Mouse (Mus musculus): ENCODE results near the gene Zbtb38.

The Zbtb38 gene

DNA sequence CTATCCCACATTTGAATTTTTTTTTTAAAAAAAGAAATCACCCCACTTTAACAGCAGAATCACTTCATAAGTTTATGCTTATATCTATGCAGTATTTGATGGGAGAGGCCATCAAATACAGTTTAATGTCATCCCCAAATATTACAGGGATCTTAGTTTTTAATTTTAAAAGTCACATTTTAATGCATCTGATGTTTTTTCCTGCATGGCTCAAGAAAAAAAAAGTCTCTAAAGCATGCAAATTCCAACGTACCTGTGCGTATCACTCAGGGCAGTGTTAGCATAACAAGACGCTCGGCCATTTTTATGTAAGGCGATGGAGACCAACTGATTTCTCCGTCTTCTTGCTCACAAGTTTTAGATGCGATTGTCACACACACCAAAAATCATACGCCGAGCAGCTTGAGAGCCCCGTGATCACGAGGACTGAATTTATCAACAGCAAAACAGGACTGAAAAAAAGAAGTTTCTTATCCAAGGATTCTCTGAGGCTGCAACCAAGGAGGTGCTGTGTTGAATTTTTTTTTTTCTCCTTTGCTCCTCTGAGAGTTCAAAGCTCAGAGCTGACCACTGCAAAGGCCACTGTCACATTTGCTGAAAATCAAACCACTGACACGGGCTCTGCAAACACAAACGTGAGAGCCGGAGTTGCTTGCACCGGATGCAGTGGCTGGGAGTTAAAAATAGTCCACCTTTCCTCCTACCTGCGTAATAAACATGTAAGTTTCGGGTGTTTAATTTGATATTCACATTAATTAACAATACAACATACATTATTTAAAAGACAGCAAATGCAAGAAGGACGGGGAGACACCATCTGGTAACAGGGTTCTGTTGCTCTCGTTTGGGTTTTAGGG is 21.4 kb downstream of the Zbtb38 start:
- DNase-seq (ENCODE audit: low read depth, low spot score), result no peak

GRCm38 (mm10) chr9:96730311-96730625 is 22.4 kb downstream of the Zbtb38 start:
- no peak for DNase-seq (ENCODE audit: low read depth, low spot score)

DNA sequence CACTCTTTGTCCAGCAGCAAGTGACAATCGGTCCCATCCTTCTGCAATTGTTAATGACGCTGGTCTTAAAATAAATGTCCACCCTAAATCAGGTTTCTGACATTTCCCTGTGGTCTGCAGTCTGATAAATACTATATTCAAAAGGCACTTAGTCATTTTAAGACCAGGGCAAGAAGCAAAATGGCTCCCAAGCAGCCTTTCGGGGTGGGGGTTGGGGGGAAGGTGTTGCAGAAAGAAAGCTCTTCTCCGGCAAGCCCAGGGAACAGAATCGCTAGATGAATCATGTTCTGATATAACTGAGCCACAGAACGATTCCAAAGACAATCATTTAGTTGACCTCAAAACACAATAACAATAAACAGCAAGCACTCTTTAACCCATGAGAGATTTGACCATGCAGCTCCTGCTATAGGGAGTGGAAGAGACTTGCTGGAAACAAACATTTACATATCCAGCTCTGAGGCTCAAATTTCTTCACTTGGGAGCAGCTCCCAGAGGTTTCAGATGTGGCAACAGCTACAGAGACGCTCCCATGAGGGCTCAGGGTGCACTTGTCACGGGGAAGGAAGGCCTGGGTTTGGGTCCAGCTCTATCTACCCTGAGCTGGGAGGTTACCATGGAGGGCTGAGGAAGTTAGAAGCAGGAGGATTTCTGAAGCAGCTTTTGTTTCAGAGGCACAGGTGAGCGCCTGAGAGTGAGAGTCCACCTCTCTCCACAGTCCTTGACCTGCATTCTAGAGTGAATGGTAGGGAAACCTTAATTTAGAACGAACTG is 22.9 kb downstream of the Zbtb38 start:
- no peak for DNase-seq (ENCODE audit: low read depth, low spot score)

- no peak for DNase-seq (ENCODE audit: low read depth, low spot score)
These were observed 24.1 kb downstream of the Zbtb38 start for GRCm38 (mm10) chr9:96728338-96729162.

DNA sequence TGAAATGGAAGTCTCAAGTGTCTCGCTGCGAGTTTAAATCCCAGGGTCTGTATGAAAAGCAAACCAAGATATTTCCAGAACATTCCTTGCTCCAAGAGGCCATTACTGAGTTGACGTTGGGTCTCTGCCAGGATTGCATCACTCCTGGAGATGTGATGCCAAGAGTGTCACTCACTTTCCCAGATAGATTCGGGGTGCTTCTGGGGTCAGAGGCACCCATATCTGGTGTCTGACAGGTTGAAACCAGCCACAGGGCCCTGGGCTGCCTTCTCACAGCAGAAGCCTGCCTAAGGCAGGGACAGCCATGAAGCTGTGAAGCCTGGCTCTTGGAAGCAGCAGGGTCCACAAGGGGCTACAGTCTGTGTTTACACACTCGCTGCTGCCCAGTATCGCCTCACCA is 24.9 kb downstream of the Zbtb38 start:
- DNase-seq (ENCODE audit: low read depth, low spot score), result no peak

DNA sequence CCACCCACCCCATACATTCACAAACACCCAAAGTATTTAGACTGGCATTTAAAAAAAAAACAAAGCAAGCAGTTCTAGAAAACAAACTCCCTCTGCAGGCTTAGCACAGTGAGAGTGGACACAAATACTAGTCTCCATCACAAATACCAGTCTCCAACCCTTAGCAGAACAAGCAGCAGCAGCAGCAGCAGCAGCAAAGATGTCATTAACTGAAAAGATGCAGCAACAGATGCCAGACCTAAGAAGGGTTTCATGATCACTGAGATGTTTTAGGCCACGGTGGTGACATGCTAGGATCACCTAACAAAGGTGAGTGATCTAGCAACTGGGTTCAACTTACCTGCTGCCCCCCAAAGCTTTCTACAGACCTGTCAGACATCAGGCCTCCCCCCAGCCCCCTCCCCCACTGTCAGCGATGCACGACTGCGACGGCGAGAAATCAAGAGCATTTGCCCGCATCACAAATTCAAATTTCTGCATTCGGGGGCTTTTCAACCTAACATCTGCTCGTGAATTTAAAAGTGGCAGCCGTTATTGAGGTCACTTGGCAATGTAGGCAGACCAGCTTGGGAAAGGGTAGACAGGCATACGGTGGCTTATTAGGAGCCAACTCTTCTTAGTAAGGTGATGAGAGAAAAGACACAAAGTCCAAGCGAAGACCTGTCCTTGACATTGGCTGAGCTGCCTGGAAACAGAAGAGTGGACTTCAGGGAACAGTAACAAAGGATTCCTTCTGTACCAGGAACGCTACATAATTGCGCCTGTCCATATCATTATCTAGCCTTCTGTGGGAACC is 26.1 kb downstream of the Zbtb38 start:
- DNase-seq (ENCODE audit: low read depth, low spot score), result no peak

DNA sequence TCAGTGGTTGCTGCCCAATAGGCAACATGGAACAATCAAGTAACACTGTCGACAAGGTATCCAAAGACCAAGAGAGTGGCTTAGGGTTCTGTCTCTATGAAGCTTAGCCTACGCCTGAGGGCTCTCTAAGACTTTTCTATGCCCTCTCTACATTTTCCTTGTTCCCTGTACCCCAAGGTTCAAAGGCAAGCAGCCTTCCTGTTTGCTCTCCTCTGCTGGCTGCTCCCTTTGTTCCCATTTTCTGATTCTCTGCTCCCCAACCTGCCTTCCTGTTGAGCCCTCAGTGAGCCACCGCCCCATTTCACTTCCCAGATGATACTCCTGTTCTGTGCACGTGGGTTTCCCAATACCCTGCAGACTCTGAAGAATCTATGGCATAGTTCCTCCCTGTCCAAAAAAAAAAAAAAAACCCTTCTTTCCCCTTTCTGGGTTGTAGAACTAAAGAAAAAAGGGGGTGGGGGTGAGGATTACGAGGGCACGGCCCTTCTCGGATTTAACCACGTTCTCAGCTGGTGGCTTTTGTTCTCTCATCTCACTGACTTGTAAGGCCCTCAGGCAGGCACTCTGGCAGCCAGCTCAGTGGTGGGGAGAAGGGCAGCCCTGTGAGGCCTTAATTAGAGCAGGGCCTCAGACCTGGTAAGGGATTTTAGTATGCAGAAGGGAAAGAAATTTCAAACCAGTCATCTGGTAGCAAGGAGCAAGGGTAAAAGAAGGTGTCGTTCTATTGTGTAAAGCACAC is 26.9 kb downstream of the Zbtb38 start:
- DNase-seq (ENCODE audit: low read depth, low spot score), result no peak

DNA sequence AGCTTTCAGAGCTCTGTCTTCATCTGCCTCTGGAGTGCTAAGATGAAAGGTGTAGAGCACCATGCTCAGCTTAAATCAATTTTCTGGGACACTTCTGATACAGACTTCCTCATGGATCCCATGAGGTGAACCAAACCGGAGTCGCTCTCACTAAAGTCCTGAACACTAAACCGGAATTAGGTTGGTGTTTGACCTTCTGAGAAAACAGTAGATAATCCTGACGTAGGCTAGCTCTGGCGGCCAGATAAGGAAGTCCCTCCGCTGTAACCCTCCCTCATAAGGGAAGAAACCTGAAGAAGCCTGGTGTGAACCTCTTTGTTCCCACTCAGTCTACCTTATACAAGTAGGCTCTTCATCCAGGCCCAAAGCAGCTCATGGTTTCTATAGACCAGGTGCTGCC is 29.0 kb downstream of the Zbtb38 start:
- no peak for DNase-seq (ENCODE audit: low read depth, low spot score)

DNA sequence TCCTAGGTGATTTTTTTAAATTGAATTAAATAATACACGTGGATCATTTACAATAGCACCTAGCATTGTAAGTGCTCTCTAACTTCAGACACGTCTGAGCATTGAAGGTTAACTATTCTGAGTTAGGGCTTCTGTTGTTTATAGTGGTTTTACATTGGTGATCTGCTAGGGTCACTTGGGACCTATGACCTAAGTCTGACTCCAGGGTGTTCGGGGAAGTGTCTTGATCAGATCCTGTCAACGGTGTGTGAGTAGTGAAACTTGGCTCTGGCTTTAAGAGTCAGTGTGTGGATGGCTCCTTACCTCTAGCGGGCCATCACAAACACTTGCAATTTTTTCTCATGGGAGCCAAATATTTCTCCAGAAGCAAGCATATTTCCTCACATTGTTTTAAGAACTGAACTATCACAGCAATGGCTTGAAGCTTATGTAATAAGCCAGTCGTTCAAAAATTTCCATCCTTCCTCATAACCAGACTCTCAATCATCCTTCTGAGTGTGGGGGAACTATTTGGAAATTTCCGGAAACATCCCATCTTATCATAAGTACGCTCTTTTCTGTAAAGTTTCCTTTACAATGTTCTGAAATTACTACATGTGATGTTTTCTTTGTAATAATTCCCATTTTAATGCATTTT is 31.4 kb downstream of the Zbtb38 start:
- DNase-seq (ENCODE audit: low read depth, low spot score), result no peak

DNA sequence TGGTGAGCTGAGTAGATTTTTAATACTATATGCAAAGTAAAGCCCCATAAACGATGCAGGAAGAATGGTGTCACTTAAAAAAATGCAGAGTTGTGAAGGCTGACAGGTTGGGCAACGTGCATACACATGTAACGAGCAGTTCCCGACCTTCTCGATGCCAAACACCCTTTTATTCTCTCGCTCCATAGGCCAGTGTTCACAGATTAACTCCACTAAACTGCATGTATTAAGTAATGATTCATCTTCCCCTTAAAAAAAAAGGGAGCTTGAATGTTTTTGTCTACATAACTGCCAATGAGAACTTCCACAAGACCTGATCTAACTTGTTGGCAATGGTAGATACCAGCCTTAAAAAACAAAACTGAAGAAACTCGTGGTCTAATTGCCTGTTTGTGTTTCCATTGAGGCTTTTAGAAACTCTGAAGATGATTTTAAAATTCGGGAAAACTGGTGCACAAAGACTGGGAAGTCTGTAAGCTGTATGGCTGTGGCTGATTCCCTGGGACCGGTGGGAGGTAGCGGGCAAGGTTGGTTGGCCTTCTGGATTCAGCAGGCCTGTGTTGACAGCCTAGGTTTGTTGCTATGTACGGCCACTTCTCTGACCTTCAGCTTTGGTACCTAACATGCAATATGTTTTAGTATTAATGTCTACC is 32.0 kb downstream of the Zbtb38 start:
- no peak for DNase-seq (ENCODE audit: low read depth, low spot score)

DNA sequence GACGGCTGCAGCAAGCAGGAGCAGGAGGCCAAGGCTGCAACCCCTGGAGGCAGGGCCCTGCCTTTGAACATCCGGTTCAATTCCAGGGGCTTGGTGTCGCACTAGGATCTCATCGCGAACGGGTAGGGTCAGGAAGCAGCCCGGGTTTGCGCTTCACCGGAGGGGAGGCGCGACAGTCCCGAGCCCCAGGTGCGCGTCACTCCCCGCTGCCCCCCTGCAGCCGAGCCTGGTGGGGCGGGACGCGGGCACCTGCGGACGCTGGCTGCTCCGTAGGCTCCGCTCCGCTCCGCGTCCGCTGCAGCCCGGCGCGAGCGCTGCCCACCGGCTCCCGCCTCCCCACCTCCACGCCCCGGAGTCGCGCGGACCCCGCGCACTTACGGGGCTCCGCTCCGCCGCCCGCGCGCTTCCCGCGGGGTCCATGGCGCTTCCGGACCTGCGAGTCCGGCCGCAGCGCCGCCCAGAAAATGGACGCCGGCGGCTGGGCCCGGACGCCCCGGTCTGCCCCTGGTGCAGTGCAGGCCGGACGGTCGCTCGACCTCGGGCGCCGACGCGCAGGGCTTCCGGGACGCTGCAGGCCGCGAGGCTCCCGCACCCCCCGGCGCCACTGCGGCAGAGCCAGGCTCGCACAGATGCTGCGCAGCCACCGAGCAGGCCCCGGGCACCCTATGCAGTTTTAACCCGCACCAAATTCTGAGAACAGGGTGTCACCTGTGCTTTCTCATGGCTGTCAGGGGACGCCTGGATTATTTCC is 33.0 kb downstream of the Zbtb38 start:
- no peak for DNase-seq (ENCODE audit: low read depth, low spot score)

DNA sequence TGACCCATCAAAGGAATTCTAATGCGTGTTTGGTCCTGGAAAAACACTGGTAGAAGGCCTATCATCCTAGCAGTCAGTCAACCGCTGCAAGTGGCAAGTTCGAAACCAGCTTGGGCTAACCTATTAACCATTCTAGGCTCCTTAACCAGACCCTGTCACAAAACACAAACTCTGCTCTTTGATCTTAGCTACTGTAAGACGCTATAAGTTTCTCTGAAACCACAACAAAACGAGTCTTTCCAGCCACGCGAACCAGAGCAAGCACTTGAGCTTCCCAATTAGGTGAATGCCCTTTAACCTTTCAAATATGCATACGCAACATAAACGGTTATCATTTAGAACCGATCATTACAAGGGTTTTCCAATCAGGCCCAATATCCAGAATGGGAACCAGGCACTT is 33.7 kb downstream of the Zbtb38 start:
- no peak for DNase-seq (ENCODE audit: low read depth, low spot score)

DNA sequence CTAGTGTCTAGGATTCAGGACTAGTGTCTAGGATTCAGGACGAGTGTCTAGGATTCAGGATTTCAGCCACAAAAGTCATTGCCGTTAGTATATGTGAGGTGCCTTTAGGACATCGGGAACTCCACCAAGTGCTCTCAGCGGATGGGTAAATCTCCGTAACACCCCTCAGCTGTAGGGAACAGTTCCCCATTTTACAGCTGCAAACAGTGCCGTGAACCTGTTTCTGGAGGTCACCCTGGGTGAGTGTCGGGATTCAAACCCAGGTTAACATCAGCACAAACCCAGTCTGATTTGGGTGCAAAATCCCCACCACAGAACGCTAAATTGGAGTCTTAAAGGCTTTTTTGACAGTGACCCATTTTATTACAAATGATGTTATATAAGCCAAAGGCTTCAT is 34.2 kb downstream of the Zbtb38 start:
- no peak for DNase-seq (ENCODE audit: low read depth, low spot score)

DNA sequence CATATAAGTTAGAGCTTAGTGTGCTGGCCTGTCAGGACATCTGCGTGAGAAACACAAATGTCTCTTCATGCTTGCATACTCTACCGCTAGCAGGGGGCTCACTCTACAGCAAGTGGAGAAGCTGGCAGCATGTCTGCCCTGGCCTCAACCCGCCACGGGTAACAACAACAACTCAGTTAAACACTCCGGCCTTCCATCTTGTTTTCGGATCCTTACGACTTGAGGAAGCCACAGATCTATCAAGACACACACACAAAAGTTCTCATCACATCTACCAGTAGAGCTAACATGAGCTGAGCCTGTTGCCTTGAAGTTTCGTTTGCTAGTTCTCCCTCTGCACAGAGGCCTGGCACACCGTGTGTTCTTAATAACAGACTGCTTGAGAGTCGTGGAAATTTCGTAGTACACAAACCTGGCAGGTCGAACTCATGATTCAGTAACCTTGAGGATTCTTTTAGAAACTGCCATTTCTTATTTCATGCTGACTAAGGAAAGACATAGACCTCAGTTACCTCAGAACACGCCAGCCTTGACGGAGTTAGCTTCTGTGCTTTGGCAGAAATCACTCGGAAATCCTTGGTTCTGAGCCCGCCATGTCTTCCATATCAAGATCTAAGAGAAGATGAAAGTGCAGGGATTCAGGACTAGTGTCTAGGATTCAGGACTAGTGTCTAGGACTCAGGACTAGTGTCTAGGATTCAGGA is 34.8 kb downstream of the Zbtb38 start:
- DNase-seq (ENCODE audit: low read depth, low spot score), result no peak

DNA sequence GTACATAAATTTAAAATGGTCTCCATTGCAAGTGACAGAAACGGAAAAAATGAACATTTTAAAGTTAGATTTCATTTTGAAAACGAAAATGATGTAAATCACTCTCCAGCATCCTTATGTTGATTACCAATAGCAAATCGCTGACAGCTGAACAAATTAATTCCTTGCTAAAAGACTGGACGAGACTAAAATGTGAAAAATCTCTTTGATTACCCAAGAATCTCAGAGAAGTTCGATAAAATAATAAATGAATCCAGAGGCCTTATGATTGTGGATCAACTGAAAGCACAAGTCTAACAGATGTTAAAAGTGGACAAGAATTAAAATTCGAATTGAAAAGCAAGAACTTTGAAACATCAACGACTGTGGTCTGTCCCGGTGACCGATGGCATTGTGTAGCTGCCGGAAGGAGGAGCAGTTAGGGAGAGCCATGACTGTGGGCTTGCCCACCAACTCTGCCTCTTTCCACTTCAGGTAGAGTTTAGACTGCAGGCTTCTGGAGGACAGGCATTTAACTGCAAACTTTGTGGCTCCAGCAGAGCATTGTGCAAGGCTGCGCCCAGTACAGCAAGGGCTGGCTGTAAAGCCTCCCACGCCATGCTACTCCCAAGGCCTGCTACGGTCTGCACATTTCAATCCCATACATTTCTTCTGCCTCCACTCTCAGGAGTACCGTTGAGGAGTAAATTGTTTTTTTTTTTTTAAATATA is 35.7 kb downstream of the Zbtb38 start:
- no peak for DNase-seq (ENCODE audit: low read depth, low spot score)

- no peak for DNase-seq (ENCODE audit: low read depth, low spot score)
These were observed 36.5 kb downstream of the Zbtb38 start for GRCm38 (mm10) chr9:96716136-96716535.

- DNase-seq (ENCODE audit: low read depth, low spot score), result no peak
These were observed 37.5 kb downstream of the Zbtb38 start for GRCm38 (mm10) chr9:96715171-96715570.

All from brain, embryonic 18.5 days (tissue).